Mouse (Mus musculus): ENCODE measurements around the gene Gm42715.

Gene Gm42715

GRCm38 (mm10) chr7:127587196-127587595, 67.8 kb downstream of the Gm42715 start:
- DNase-seq, result no peak

- peak; percentile 91 for DNase-seq
Measured at GRCm38 (mm10) chr7:127588011-127588871, 68.9 kb downstream of the Gm42715 start, which contains the start of the genes Ccdc189 and Rnf40. Gene Ccdc189 (minus strand): TSS chr7:127588595. Gene Rnf40 (plus strand): TSS chr7:127588767.

GRCm38 (mm10) chr7:127588901-127589300, 69.5 kb downstream of the Gm42715 start:
- DNase-seq, result peak in 1 of 2 experiments; percentile 60

DNA sequence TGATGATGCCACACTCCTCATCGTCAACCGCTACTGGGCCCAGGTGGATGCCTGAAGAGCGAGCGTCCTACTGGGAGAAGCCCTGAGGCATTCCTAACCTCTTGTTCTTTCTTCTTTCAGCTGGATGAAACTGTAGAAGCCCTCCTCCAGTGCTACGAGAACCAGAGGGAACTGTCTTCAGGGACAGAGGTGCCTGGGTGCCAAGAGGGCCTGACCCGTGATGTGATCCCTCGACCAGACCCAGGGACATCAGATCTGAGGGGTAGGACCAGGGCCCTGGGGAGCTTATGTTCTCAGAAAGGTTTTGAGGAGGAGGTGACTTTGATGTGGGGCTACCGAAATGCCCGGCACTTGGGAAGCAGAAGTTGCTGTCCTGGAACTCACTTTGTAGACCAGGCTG, 70.3 kb downstream of the Gm42715 start:
- no peak for DNase-seq

- peak in 1 of 2 experiments; percentile 32 for DNase-seq
Measured at GRCm38 (mm10) chr7:127591108-127591507, 71.7 kb downstream of the Gm42715 start.

- no peak for DNase-seq
Measured at GRCm38 (mm10) chr7:127592575-127592974, 73.2 kb downstream of the Gm42715 start.

- DNase-seq, result no peak
Measured at GRCm38 (mm10) chr7:127596747-127597146, 77.4 kb downstream of the Gm42715 start.

DNA sequence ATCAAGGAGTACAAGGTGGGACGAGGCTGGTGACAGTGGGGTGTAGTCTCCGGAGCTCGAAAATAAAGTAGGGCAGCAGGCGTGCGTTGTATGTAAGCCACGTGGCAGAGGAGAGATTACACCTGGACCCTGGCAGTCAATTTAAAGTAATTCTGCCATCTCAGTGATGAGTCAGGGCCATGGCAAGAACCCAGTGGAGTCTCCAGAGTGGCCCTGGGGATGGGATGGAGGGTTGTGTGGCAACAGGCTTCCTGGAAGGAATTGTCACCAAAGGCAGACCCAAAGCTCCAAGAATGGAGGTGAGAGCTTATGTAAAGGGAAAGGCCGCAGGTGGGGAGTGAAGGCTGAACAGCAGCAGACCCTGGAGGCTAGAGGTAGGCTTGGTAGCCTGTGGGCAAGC, 81.2 kb downstream of the Gm42715 start:
- DNase-seq, result no peak

DNA sequence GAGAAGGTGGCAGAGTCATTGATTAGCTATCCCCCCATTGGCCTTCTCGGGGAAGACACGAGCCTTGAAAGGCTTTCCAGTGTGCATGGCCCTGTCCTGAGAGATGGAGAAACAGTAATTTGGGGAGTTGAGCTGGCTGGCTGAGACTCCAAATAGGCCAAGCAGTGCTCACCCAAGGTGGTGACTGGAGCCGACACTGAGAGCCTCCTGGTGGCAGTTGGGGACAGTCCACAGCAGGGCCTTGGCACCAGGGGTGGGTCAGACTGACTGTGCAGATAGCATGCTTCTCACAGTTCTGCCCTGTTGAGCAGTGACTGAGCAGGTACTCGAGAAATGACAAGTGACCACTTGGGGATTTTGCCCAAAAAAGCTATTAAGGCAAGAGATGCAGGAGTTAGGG, 82.4 kb downstream of the Gm42715 start:
- no peak for DNase-seq

GRCm38 (mm10) chr7:127602903-127603302, 83.5 kb downstream of the Gm42715 start:
- no peak for DNase-seq

DNA sequence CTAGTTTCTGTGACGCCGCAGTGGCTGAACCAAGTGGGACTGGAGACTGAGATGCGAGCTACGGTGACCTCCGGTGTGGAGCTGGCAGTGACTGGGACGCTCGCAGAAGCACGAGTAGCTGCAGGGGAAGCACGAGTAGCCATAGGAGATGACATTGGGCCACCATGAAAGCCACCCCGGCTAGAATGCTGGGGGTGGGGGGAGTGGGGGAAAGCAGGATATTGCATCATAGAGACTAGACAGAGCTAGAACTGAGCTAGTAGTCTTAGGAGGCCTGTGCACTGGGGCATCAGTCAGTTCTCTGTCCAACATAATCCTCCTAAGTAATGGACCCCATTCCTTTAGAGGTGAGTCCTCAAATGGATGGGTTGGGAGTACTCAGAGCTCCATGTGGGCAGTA, 84.9 kb downstream of the Gm42715 start:
- no peak for DNase-seq

DNA sequence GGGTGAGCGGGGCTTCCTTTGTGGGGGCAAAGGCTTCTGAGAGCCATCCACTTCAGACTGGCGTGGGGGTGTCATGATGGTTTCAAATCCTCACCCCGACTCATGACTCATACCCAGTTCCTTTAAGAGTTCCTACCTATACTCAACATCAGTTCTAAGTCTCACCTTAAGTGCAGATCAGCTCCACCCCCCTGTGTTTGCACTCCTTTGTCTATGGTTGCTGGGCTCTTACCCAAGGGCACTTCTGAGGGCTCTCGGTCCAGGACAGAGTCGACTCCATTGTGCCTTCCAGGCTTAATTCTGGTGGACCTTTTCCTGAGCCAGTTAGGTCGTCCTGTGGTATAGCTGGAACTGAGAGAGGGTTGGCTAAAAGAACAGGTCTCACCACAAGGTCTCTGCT, 87.8 kb downstream of the Gm42715 start:
- no peak for DNase-seq

GRCm38 (mm10) chr7:127611011-127611410, 91.6 kb downstream of the Gm42715 start:
- no peak for DNase-seq

- DNase-seq, result no peak
Measured at GRCm38 (mm10) chr7:127611561-127611960, 92.2 kb downstream of the Gm42715 start.

- no peak for DNase-seq
Measured at GRCm38 (mm10) chr7:127613501-127613900, 94.1 kb downstream of the Gm42715 start.

- no peak for DNase-seq
Measured at GRCm38 (mm10) chr7:127614091-127614490, 94.7 kb downstream of the Gm42715 start.

DNA sequence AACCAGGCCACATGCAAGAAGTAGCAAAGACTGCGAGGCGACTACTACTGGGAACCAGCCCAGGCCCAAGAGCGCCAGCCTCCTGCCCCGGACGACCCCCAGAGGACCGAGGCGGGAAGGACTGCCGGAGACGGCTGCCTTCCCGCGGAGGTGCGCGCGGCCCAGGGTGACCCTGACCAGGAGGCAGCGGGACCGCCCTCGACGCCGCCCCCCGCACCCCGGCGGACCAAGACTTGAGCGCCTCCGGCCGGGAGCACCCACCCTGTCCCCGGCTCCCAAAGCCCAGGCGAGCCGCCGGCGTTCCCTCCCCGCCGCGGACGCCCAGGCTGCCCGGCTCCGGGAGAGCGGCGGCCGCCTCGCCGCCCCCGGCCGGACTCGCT, 95.1 kb downstream of the Gm42715 start:
- peak; percentile 43 to 47 for DNase-seq

GRCm38 (mm10) chr7:127614891-127615843, 95.8 kb downstream of the Gm42715 start, which contains the start of gene Zfp629:
Gene Zfp629 (minus strand): TSS chr7:127615797.
- peak; percentile 89 to 90 for DNase-seq

GRCm38 (mm10) chr7:127616336-127616735, 97.0 kb downstream of the Gm42715 start:
- DNase-seq, result no peak

Measured in cerebellum, postnatal 14 days (tissue).